Mouse (Mus musculus): Measurements from ENCODE around the gene Mpzl1.

DNA sequence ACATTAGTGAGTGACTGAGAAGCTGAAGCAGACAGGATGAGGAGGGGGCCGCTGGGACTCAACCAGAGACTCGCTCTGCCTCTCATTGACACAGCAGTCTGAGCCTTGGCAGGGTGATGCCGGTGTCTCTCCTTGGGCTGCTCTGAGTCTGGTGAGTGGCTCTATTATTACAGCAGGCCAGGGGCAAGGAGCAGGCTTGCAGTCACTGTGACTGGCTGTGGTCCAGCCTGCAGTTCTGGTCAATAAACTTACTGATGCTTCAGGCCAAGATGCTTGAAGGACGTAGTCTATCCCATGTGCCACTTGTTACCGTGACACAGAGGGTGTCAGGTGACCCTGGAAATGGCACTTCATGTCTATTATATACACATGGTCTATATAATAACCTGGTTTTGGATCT, 31.4 kb upstream of the Mpzl1 start:
- TF ChIP-seq CTCF (IDR thresholded peaks at IDR 0.05; ENCODE audit: insufficient read depth, low read length) (no peak), POLR2A (IDR thresholded peaks at IDR 0.05; ENCODE audit: borderline replicate concordance, extremely low read depth, low read depth, low read length) (no peak)

All from lung, adult 2 months (tissue).